Mouse (Mus musculus) c-Kit-positive CD71-negative TER-119-negative erythroid progenitor cells, embryonic 14.5 days (primary cell): ENCODE results near the gene Cnot4.
A peak's percentile ranks its signal among the peaks of the same experiment; 100 is the strongest.
"Not testable (repeated sequence)": the region's sequence is repeated elsewhere in the genome, so short reads cannot be mapped to it uniquely, and the experiment has no call there.

ENCODE experiments used
- DNase-seq: peaks from one replicate; pipeline ENCODE4 v3.0.0-alpha.2; 2013; ENCODE audit warnings: low read depth

The Cnot4 gene

GRCm38 (mm10) chr6:35133579-35134488 is at the start of gene Cnot4:
Cnot4 (minus strand) TSS chr6:35133724.
- DNase-seq = peak; percentile 93

- not testable (repeated sequence) for DNase-seq
Measured at GRCm38 (mm10) chr6:35179299-35179698, 45.8 kb upstream of the Cnot4 start.

GRCm38 (mm10) chr6:35177650-35178272 is 44.2 kb upstream of the Cnot4 start:
- DNase-seq = peak; percentile 24

GRCm38 (mm10) chr6:35176979-35177649 is 43.6 kb upstream of the Cnot4 start, which contains the start of gene Nup205:
Nup205 (plus strand) TSS chr6:35177421.
- DNase-seq = peak; percentile 77

- DNase-seq = no peak
Measured at GRCm38 (mm10) chr6:35173181-35173580, 39.7 kb upstream of the Cnot4 start.

- not testable (repeated sequence) for DNase-seq
Measured at GRCm38 (mm10) chr6:35172028-35172427, 38.5 kb upstream of the Cnot4 start.

GRCm38 (mm10) chr6:35169250-35169649 is 35.7 kb upstream of the Cnot4 start:
- DNase-seq = no peak

- DNase-seq = no peak
Measured at GRCm38 (mm10) chr6:35154540-35154939, 21.0 kb upstream of the Cnot4 start.

- DNase-seq = no peak
Measured at GRCm38 (mm10) chr6:35147726-35148422, 14.3 kb upstream of the Cnot4 start.

GRCm38 (mm10) chr6:35145569-35145968 is 12.0 kb upstream of the Cnot4 start:
- no peak for DNase-seq

GRCm38 (mm10) chr6:35140351-35140750 is 6.8 kb upstream of the Cnot4 start:
- no peak for DNase-seq

GRCm38 (mm10) chr6:35134844-35135243 is 1.3 kb upstream of the Cnot4 start:
- no peak for DNase-seq

- no peak for DNase-seq
Measured at GRCm38 (mm10) chr6:35133246-35133578, 312 bp downstream of the Cnot4 start.

- no peak for DNase-seq
Measured at GRCm38 (mm10) chr6:35132806-35133205, 718 bp downstream of the Cnot4 start.

- DNase-seq = no peak
Measured at GRCm38 (mm10) chr6:35122488-35122887, 11.0 kb downstream of the Cnot4 start.

GRCm38 (mm10) chr6:35121925-35122324 is 11.6 kb downstream of the Cnot4 start:
- no peak for DNase-seq

- no peak for DNase-seq
Measured at GRCm38 (mm10) chr6:35102457-35102856, 31.1 kb downstream of the Cnot4 start.

GRCm38 (mm10) chr6:35084927-35085326 is 48.6 kb downstream of the Cnot4 start:
- DNase-seq = no peak

- no peak for DNase-seq
Measured at GRCm38 (mm10) chr6:35075148-35075547, 58.4 kb downstream of the Cnot4 start.

- no peak for DNase-seq
Measured at GRCm38 (mm10) chr6:35071261-35071660, 62.3 kb downstream of the Cnot4 start.

GRCm38 (mm10) chr6:35062446-35062845 is 71.1 kb downstream of the Cnot4 start:
- DNase-seq = peak; percentile 4

- no peak for DNase-seq
Measured at GRCm38 (mm10) chr6:35043127-35043526, 90.4 kb downstream of the Cnot4 start.
